Mouse (Mus musculus) embryonic facial prominence, embryonic 11.5 days (tissue): ENCODE measurements around the gene Fam166b. TPM values are rescaled to one million over a fixed set of nuclear protein-coding genes. Genes with fewer than 3 reads are reported as not detected.

Experiments used
- ATAC-seq: fragments of 200-750 bp; cut with Nextera tagmentation; replicated peaks from 2 replicates; pipeline ENCODE4 v1.8.0; 2017; ENCODE audit warnings: low read depth; ENCODE audit not compliant: insufficient number of reproducible peaks, low FRiP score, low TSS enrichment
- DNase-seq: peaks from one replicate; pipeline ENCODE4 v3.0.0-alpha.2; 2015; ENCODE audit warnings: low spot score
- H3K27ac ChIP-seq: fragments of 300-500 bp; sonication (generic); replicated peaks from 2 replicates; pipeline ENCODE4 v1.5.1; 2014; ENCODE audit warnings: mild to moderate bottlenecking, low read depth, low read length, control low read depth
- H3K27me3 ChIP-seq: fragments of 300-500 bp; sonication (generic); 2 replicates; pipeline ENCODE4 v1.6.1; 2014; ENCODE audit warnings: mild to moderate bottlenecking, low read length, moderate library complexity, mixed read lengths; ENCODE audit not compliant: control insufficient read depth, insufficient read depth
- H3K36me3 ChIP-seq: fragments of 300-500 bp; sonication (generic); replicated peaks from 2 replicates; pipeline ENCODE4 v1.6.1; 2014; ENCODE audit warnings: low read depth, mild to moderate bottlenecking, low read length, moderate library complexity, mixed read lengths; ENCODE audit not compliant: control insufficient read depth, insufficient read depth
- H3K4me1 ChIP-seq: fragments of 300-500 bp; sonication (generic); 2 replicates; pipeline ENCODE4 v1.6.1; 2014; ENCODE audit warnings: low read length, mixed read lengths; ENCODE audit not compliant: control insufficient read depth, insufficient read depth
- H3K4me2 ChIP-seq: fragments of 300-500 bp; sonication (generic); 2 replicates; pipeline ENCODE4 v1.6.1; 2014; ENCODE audit warnings: low read depth, mild to moderate bottlenecking, control low read depth, low read length, moderate library complexity
- H3K4me3 ChIP-seq: fragments of 300-500 bp; sonication (generic); 2 replicates; pipeline ENCODE4 v1.5.1; 2014; ENCODE audit warnings: low read depth, low read length, control low read depth
- H3K9ac ChIP-seq: fragments of 300-500 bp; sonication (generic); replicated peaks from 2 replicates; pipeline ENCODE4 v1.6.1; 2014; ENCODE audit warnings: mild to moderate bottlenecking, control low read depth, low read length
- H3K9me3 ChIP-seq: fragments of 300-500 bp; sonication (generic); replicated peaks from 2 replicates; pipeline ENCODE4 v1.6.1; 2016; ENCODE audit warnings: mild to moderate bottlenecking, low read length, inconsistent platforms, mixed read lengths; ENCODE audit not compliant: control insufficient read depth
- WGBS: fragments of 180-500 bp; shearing (Covaris S2); extraction: QIAGEN DNeasy Blood & Tissue Kit; methylation state at CpG from one replicate; pipeline ENCODE4 v1.1.7; 2014; 5-methylcytosine and 5-hydroxymethylcytosine counted together
- polyA plus RNA-seq: library from polyadenylated mRNA; unstranded; fragments of >200 nt; fragmentation: Nextera tagmentation; extraction: Ambion mirVana; gene quantifications from 2 replicates; pipeline ENCODE4 v1.2.1, GENCODE M21; 2014

Fam166b gene
- polyA plus RNA-seq, 1 experiment from 2014 or later: not detected

DNA sequence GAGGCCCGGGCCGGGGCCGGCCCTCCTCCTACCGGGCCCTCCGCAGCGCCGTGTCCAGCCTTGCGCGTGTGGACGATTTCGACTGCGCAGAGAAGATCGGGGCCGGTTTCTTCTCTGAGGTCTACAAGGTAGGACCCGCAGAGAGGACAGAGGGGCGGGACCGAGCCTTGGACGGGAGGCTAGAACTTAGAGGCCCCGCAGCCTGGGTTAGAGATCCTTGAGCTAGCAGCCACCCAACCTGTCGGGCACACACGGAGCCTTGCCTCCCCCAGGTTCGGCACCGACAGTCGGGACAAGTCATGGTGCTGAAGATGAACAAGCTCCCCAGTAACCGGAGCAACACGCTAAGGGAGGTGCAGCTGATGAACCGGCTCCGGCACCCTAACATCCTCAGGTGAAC, 14.6 kb upstream of the Fam166b start:
- ATAC-seq (0 out of 2 replicates have a peak, but pooled peaks have one; percentile 3), DNase-seq (peak; percentile 48)
- H3K36me3 ChIP-seq: peaks cover 8% of the 10 kb centered on the region
- H3K4me2 ChIP-seq: peak overlapping the region; percentile 92
- WGBS: 1% methylated on average over 28 of the region's 28 CpGs
- peaks cover 4% of the 10 kb centered on the region; the same call in 1 of the 2 replicates for H3K4me1 ChIP-seq
- peak overlapping the region; percentile 96 for H3K9ac ChIP-seq
- H3K27ac ChIP-seq: peak overlapping the region; percentile 81
- H3K4me3 ChIP-seq: peak overlapping the region; percentile 98
- no peaks in the 10 kb centered on the region for H3K9me3 ChIP-seq
- H3K27me3 ChIP-seq: no peaks in the 10 kb centered on the region

DNA sequence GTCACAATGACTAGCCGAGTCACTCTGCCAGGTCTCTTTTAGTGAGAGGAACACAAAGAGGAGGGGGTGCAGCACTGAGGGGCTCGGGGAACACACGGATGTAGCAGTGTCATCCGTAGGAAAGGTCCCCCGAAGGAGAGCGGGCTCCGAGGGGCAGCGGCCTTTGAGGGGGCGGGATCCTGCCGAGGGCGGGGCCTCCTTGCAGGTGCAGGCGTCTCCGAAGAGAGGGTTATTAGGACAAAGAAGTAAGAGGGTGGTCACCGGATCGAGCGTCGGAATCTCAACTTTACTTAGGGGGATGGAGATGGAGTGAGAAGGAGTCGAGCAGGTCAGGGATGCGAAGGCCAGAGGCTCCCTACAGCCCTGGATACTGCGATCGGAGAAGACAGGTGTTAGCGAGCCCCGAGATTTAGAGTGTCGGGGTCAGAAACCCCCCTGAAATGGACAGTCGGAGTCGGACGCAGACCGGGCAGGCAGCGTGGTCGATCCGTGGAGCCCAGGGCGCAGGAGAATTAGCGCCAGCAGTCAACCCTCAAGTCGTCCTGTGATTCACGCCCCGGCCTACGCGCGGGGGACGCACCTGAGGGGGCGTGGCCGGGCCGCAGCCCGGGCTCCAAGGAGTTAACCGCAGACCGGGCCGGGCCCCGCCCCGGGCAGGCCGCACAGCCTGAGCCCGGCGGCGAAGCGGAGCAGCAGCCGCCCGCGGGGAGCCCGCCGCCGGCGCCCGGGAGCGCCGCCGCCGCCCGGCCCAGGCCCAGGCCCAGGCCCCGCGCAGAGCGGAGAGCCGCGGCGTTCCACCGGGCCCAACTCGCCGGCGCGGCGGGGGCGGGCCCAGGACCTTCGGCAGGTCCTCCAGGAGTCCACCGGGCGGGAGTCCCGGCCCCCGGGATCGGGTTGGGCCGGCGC, 13.8 kb upstream of the Fam166b start:
- Histone ChIP-seq H3K4me1 (peaks cover 4% of the 10 kb centered on the region; the same call in 1 of the 2 replicates), H3K4me3 (peak overlapping the region; percentile 98), H3K27ac (peak overlapping the region; percentile 81), H3K4me2 (peak overlapping the region; percentile 92), H3K36me3 (peaks cover 8% of the 10 kb centered on the region), H3K27me3 (no peaks in the 10 kb centered on the region), H3K9ac (peak overlapping the region; percentile 96), H3K9me3 (no peaks in the 10 kb centered on the region)
- WGBS: under 1% methylated on average over 82 of the region's 88 CpGs
- DNase-seq (peak; percentile 81), ATAC-seq (peak; percentile 64)

DNA sequence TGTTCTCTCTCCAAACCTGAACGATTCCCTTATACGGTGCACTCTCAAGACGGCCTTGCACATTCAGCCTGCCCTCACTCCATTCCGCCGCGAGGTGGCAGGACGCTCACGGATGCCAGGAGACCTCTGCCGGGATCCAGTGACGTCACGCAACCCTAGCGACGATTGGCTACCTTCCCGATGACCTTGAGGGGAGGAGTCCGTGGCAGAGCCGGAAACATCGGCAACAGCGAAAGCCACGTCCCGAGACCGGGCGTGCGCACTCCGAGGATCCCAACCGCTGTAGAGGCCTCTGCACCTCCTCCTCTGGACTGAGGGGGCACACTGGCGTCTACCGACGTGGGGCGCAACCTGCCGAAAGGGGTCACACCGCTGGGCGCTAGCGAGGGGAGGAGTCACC, 13.1 kb upstream of the Fam166b start:
- H3K9me3 ChIP-seq: no peaks in the 10 kb centered on the region
- no peaks in the 10 kb centered on the region for H3K27me3 ChIP-seq
- peaks cover 4% of the 10 kb centered on the region; the same call in 1 of the 2 replicates for H3K4me1 ChIP-seq
- H3K27ac ChIP-seq: peak overlapping the region; percentile 81
- under 1% methylated on average over 33 of the region's 33 CpGs for WGBS
- peak overlapping the region; percentile 92 for H3K4me2 ChIP-seq
- ATAC-seq (peak; percentile 88), DNase-seq (peak; percentile 100)
- H3K9ac ChIP-seq: peak overlapping the region; percentile 96
- H3K36me3 ChIP-seq: peaks cover 8% of the 10 kb centered on the region
- H3K4me3 ChIP-seq: peak overlapping the region; percentile 98

DNA sequence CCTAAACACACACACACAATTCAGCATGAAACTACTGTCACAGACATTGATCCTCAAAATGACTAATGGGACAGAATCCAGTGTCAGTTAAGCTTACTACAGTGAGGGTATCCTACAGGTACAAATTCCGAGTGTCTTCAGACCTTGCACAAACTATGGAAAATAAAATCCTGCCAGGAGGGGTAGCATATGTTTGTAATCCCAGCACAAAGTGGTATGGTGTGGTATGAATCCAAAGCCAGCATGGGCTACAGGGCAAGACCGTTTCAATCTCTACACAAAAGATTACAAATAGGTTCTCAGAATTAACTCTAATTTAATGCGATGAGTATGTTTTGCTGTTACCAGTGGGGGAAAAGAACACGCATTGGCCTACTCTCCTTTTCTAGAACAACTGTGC, 12.7 kb upstream of the Fam166b start, which contains the start of gene Tesk1:
Gene Tesk1, plus strand, starts transcription at position 301 of the 400 bp plus-strand sequence.
- H3K36me3 ChIP-seq: peaks cover 6% of the 10 kb centered on the region
- H3K27me3 ChIP-seq: no peaks in the 10 kb centered on the region
- no peak for ATAC-seq
- peak within 1 kb of the TSS; percentile 81 for H3K27ac ChIP-seq
- H3K4me1 ChIP-seq: peaks cover 4% of the 10 kb centered on the region; the same call in 1 of the 2 replicates
- WGBS: 31% methylated on average over 4 of the region's 4 CpGs
- peak within 1 kb of the TSS; percentile 92 for H3K4me2 ChIP-seq
- H3K9me3 ChIP-seq: no peaks in the 10 kb centered on the region
- H3K9ac ChIP-seq: peak within 1 kb of the TSS; percentile 96
- no peak for DNase-seq
- peak within 1 kb of the TSS; percentile 98 for H3K4me3 ChIP-seq

DNA sequence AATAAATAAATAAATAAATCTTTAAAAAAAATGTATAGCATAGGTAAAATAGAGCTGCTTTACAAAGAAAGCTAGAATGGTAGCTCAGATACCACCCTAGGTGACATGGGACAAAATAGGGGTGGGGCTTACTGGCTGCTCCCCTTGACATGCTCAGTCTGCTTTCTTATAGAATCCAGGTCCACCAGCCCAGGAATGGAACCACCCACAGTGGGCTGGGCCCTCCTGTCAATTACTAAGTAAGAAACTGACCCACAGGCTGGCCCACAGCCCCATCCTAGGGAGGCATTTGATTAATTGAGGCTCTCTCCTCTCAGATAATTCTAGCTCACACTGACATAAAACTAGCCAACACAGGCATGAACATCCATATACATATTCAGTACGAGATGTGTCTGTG, 3.9 kb upstream of the Fam166b start:
- DNase-seq: no peak
- Histone ChIP-seq H3K27ac (no peak overlapping the region), H3K27me3 (peaks cover 5% of the 10 kb centered on the region; the same call in 1 of the 2 replicates), H3K4me1 (no peaks in the 10 kb centered on the region; the same call in 1 of the 2 replicates), H3K9me3 (no peaks in the 10 kb centered on the region), H3K4me3 (no peak overlapping the region), H3K9ac (no peak overlapping the region), H3K36me3 (no peaks in the 10 kb centered on the region), H3K4me2 (no peak overlapping the region)
- 88% methylated on average over 1 of the region's 1 CpGs for WGBS
- no peak for ATAC-seq

DNA sequence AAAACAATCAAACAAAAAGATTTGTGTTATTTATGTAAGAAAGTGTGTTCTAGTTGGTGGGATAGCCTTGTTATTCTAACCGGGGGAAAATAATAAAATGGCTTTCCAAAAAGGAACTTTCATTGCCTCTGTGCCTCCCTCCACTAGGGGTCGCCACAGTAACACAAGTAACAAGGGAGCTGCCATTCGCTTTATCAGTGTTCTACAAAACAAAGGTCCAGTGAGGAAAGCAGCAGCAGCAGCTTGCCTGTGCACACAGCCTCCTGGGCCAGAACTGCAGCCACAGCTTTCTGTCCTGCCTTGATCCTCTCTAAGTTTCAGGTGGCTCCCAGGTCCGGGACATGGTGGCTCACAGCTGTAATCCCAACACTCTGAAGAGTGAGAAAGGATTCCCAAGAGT, 2.8 kb upstream of the Fam166b start:
- Histone ChIP-seq H3K27me3 (peaks cover 15% of the 10 kb centered on the region), H3K4me2 (no peak overlapping the region), H3K27ac (no peak overlapping the region), H3K9me3 (no peaks in the 10 kb centered on the region), H3K4me3 (no peak overlapping the region), H3K9ac (peak overlapping the region; percentile 22), H3K4me1 (no peaks in the 10 kb centered on the region; the same call in 1 of the 2 replicates), H3K36me3 (no peaks in the 10 kb centered on the region)
- 8% methylated on average over 4 of the region's 4 CpGs for WGBS
- ATAC-seq (peak; percentile 17; the same call in 1 of the 2 replicates), DNase-seq (peak; percentile 93)

DNA sequence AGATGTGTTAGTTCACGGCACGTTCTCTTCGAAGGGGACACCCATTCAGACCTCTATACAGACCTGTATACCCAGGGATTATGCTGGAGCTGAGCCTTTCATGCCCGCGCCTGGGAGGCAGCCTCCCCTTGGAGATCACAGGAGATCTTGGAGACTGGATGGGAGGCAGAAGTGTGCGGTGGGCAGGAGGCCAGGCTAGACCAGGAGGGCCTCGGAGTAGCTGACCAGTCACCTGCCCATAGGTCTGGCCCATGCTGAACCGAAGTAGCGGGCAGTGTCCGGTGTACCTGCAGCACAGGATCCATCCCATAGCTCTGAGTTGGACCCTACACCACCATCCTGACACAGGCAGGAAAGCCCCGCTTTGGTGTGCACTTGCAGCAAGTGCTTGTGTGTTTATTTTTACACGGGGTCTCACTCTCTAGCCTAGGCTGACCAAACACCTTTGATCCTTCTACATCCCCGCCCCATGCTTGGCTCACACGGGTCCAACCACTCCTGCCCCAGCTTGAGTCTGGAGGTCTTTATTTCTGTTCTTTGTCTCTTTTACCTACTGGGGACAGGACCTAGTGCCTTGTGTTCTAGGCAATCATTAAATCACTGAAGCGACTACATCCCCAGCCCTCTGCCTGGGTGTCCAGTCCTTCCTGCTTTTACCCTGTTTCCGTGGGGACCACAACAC, 613 bp downstream of the Fam166b start:
- H3K4me3 ChIP-seq: no peak overlapping the region
- DNase-seq (no peak), ATAC-seq (no peak)
- no peaks in the 10 kb centered on the region for H3K36me3 ChIP-seq
- H3K27me3 ChIP-seq: peaks cover 36% of the 10 kb centered on the region
- no peak overlapping the region for H3K9ac ChIP-seq
- no peaks in the 10 kb centered on the region for H3K9me3 ChIP-seq
- H3K27ac ChIP-seq: no peak overlapping the region
- no peaks in the 10 kb centered on the region; the same call in none of the 2 replicates for H3K4me1 ChIP-seq
- 28% methylated on average over 16 of the region's 16 CpGs for WGBS
- H3K4me2 ChIP-seq: no peak overlapping the region
